Mouse (Mus musculus) induced T-regulatory cell, adult 2 months (primary cell): ENCODE results near the gene Elmsan1.

Experiments used
- DNase-seq: peaks from one replicate; pipeline ENCODE4 v3.0.0-alpha.2; 2012; ENCODE audit warnings: low read depth

Elmsan1 gene

GRCm38 (mm10) chr12:84192741-84193641, 25.7 kb downstream of the Elmsan1 start:
- DNase-seq = peak; percentile 84

- DNase-seq = peak; percentile 52
Measured at GRCm38 (mm10) chr12:84192280-84192679, 26.4 kb downstream of the Elmsan1 start.

GRCm38 (mm10) chr12:84191770-84192169, 26.9 kb downstream of the Elmsan1 start:
- no peak for DNase-seq

GRCm38 (mm10) chr12:84191190-84191589, 27.5 kb downstream of the Elmsan1 start:
- no peak for DNase-seq

GRCm38 (mm10) chr12:84190151-84190820, 28.4 kb downstream of the Elmsan1 start:
- DNase-seq = no peak

DNA sequence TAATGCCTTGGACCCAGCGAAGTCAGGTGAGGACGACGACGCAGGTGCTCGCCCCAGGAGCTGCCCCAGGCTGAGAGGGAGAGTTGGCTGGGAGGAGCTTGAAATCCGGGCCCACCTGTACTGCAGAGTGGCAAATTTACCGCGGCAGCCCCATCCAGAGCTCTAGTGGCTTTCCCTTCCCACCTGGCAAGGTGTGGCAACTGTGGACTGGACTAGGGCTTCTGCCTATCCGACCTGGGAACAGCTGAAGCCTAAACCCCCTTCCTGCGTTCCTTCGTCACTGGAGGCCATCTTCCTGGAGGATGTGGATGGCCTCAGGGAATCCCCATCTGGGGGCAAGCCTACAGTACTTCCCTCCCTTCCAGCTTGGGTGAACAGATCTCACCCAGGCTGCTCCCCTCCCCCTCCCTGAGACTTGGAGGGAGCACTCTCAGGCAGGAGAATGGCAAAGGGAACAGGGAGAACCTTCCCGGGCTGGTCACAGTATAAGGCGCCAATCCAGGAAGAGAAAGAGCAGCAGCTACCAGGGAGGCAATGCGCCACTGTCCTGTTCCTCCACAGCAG, 29.7 kb downstream of the Elmsan1 start:
- DNase-seq = no peak

DNA sequence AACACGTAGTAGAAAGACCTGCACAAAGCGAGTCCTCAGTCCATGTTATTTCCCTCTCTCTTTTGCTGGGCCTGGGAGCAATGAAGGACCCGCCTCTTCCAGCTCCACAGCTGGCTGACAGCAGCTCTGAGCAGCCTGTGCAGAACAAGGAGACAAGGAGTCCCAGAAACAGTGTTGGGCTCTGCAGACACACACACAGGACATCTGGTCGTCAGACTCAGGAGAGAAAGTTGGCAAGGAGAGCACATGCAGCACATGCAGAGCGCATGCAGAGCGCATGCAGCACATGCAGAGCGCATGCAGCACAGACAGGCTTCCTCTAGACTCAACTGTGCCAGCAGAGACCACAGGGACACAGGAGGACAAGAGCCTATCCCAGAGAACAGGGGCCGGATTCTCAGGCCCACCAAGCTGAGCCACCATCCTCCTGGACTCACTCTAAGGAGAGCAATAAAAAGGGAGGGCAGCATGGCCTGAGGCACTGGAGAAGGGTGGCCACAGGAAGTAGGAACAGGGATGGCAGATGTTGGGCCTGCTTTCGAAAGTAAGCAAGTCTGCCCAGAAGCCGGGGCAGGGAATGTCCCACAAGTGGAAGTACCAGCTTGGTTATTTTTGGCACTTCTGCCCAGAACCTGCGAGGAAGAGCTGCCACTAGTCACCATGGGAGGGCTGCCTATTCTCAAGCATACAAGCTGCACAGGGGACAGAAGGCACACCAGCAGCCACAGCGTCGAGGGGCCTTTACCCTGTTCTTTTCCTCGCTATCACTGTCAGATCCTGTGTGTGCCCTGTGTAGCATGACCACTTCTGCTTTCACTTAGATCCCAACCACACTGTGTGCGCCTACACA, 30.7 kb downstream of the Elmsan1 start:
- no peak for DNase-seq

GRCm38 (mm10) chr12:84186950-84187349, 31.7 kb downstream of the Elmsan1 start:
- DNase-seq = no peak

GRCm38 (mm10) chr12:84186536-84186935, 32.1 kb downstream of the Elmsan1 start:
- DNase-seq = no peak

DNA sequence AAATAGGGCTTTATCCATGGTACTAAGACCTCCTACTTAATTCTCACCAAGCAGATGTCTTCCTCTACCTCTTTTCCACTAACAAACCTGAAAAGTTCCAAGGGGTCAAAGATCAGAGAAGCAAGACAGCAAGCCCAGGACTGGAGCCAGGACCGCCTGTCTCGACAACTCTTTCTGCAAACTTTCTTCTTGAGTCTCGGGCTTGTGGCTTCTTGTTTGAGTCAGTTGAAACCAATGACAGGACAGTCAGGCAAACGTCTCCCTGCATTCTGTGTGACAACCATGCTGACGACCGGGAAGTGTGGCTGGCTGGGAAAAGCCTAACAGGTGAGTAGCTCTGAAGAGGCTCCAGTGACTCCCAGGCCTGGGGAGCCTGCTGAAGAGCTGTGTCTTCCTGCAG, 33.1 kb downstream of the Elmsan1 start:
- DNase-seq = no peak

DNA sequence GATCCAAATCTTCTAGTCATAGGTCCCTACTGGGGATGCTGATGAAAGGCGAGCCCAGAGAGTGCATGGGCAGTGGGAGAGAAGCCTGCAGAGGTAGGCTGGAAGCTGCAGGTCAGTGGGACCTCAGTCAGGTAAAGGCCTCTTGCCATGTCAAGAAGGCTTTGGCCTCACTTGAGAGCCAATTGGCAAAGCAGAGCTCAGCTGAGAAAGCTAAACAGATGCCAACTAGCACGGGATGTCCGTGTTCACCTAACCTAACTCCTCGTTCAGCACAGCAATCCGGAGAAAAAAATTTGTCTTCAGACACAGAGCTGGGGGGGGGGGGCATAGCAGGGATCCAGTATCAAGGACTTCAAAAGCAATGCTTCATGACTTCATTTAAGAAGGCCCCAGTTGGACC, 33.7 kb downstream of the Elmsan1 start:
- DNase-seq = no peak

GRCm38 (mm10) chr12:84181999-84182398, 36.7 kb downstream of the Elmsan1 start:
- DNase-seq = no peak

DNA sequence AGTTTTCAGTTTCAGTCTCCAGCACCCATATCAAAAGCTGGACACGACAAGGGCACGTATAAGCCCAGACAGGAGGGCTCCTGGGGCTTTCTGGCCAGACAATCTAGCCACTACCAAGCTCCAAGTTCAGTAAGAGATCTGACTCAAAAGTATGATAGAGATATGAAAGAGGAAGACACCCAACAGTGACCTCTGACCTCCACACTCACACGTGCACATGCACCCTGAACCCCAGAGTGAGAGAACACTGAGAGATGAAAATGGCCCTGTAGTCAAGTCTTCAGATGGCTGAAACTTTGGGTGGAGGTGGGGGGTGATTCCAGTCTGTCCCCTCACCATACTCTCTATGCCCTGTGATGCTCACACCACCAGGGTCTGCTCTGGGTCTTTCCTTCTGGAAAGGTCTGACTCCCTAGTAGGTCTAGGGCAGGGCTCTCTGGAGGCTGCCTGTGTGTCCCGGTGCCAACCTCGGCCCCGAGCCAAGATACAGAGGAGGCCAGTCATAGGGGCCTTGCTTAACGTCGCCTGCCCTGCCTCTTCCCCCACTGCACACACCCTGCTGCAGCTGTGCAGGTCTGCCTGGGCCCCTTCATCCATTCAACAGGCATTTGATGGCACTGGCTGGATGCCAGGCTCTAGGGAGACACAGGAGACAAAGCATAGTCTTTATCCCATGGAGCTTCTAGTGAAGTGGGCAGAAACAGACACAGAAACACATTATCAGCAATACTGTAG, 37.8 kb downstream of the Elmsan1 start:
- DNase-seq = no peak

DNA sequence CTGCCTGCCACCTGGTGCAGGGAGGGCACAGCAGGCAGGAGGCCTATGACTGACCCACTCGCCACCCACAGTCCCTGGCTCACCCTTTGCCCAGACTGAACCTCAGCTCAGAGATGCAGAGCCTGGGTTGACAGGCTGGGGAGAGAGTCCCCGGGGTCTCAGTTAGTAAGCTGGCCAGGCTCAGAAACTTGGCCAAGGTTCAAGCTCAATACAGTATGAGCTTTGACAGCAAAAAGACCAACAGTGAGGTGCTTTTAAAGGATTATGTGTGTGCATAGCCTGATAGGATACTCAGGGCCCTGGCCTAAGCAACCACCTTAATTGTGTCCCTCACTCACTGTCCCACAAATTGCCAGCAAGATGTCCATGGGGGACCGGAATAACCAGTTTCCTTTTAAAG, 38.6 kb downstream of the Elmsan1 start:
- no peak for DNase-seq

DNA sequence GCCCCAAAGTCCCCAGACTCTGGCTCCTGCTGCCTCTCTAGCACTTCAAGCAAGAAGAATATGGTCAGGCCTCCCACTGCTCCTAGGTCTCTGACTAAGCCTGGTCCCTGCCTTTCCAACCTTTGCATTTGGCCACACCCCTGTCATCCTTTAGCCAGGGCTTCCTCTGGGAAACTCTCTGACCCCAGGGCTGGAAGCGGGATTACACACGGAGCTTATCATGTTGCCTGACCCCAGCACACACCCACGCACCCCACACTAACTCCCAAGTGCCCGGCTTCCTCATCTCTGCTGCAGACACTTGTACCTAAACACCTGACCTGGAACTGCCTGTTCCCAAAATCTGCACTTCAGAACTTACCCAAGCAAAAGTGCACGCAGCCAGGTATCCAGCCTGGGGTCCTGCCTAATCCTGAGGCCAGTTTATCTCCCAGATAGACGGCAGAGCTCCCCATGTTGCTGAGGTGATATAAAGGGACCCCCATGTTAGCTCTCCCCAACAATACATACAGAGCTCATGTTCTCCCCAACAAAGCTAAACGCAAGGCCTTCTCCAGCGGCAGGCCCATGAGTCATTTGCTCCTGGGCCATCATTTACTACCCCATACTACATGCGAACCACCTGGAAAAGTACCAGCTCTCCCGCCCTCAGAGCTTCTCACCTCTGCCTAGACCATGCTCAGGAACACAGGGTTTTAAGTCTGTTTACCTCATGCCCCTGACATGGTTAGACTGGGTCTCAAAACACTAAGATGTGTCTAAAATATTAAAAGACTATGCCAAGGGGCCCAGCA, 39.8 kb downstream of the Elmsan1 start:
- DNase-seq = no peak

DNA sequence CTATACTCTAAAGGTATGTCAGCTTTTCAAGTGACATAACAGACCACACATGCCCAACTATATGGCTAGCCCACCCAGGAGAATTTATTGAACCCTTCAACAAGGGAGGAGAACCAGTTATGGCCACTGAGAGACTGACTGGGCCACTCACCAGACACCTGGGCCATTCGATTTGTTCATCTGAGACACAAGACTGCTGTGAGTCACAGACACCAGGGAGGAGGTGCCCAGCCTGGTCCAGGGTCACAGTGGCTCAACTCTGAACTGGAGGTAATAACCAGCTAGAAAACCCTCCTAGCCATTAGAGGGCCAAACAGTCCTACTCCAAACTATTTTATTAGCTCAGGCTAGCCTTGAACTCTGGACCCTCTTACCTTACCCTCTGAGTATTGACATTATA, 40.6 kb downstream of the Elmsan1 start:
- no peak for DNase-seq

DNA sequence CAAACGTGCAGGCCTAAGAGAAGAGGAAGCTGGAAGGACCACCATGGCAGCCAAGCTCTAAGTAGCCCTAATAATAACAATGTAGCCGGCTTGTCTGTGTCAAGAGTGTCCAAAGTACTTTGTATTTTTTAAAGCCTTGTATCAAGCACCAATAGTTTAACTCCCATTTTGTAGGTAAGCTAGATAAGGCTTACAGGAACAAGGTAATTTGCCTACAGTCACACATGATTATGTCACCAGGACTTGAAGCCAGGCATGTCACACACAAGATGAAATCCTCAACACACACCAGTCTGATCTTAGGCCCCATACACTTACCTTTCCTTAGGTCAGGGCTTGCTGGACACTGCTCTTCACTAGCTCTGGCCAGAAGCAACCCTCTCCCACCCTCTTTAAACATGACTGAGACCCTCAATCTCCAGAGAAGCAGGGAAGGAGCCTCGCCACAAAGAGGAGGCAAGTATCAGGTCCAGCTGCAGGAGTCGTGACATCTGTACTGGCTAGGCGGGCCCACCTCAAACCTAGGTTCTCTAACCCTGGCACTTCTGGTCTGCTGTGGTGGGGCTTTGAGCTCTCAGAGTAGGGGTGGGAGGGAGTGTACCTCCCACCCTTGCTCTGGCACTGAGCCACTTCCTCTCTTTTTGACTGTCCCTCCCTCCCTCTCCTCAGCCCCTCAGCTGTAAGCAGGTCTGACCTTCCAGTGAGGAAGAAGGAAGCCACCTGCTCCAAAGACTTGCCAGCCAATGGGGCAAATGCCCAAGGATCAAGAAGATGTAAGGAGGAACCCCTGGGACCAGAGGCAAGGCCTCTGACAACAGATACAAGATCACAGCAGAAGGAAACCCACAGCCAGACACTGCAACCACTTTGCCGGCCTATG, 41.6 kb downstream of the Elmsan1 start:
- DNase-seq = peak; percentile 59

DNA sequence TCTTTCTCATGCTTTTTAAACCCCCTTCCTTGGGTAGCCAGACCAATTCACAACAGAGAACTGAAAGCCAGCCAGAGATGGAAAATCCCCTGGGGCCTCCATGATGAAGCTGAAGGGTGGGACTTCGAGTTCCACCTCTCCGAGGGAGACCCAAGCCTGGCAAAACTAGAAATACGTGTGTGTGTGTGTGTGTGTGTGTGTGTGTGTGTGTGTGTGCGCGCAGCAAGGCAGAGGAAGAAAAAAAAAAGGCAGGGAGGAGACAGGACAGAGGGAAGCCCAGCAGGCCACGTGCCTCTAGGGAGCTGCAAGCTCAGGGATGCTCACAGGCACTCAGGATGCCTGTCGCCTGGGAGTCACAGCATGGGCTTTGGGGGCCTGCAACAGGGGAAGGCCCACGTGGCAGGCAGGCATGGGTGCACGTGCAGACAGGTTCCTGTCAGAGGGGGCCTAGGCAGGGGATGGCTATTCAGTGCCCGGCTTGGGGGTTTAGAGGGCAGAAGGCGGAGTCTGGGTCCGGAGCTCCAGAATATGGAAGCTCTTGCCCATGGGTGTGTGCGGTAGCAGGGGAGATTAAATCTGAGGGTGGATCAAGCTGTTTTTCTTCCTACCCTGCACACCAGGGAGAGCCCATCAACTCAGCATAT, 42.4 kb downstream of the Elmsan1 start:
- DNase-seq = no peak

DNA sequence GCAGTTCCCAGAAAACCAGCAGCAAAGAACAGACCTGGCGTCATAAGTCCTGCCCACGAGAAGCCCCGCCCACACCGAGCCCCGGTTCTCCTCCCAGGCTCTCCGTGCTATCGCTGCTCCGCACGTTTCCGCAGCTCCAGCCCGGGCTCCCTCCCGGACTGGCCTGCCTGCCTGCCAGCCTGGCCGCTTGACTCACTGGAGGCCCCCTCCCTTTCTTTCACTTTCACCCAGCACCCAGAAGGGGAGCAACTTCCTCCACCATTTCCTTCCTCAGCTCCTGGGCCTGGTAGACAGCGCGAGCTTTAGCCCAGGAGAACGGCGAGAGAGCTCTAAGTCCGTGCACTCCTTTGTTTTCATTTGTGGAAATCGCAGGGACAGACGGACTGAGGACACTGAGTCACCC, 43.0 kb downstream of the Elmsan1 start:
- DNase-seq = peak; percentile 92
